Mouse (Mus musculus) liver, postnatal 0 days (tissue): ENCODE results near the gene L3mbtl4.

Experiments
- CTCF ChIP-seq: sonication (generic); IDR thresholded peaks from 2 replicates; pipeline ENCODE4 v1.5.1; 2016; ENCODE audit warnings: antibody characterized with exemption, low read depth
- EP300 ChIP-seq: IDR thresholded peaks from 2 replicates; pipeline ENCODE4 v1.6.1; 2016; ENCODE audit warnings: antibody characterized with exemption, low read depth, mild to moderate bottlenecking

- no peak for TF ChIP-seq EP300
- no peak for TF ChIP-seq CTCF
Measured at GRCm38 (mm10) chr17:68602744-68603143, 329.1 kb downstream of the L3mbtl4 start.
